13 mouse cellular contexts compared by ENCODE assay signal in the genomic region with DNA sequence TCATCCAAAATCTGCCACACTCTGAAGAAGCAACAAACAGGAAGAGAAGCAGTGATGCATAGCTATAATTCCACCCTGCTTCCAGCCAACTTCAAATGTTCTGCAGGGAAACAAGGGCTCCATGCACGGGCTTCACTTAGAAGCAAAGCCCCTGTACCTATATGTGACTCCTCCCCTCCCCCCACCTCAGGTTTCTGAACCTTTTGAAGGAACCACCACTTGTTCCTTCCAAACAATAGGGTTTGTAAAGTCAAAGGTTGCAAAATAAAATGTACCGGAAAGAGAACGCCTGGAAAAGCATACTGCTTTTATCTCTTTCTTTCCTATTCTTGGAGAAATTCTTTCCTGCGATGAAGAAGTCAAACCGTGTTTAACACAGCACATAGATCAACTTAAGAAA. TPM values are rescaled to one million over a fixed set of nuclear protein-coding genes. Genes with fewer than 3 reads are reported as not detected.
DNase-seq lines count a peak whose midpoint lies in the region; ATAC-seq lines count a peak whose summit lies in the region.
"Had no signal": no experiment of that assay in that cellular context is flagged by ENCODE, and none has a peak within 500 bp of the region (broad histone marks: within the 10 kb centered on the region; RNA-seq: fewer than 3 reads in every experiment).

No protein-coding gene starts in this region.

- H3K9ac ChIP-seq in heart, embryonic 15.5 days, result no peak overlapping the region
- H3K9ac ChIP-seq in forebrain, embryonic 16.5 days (replicated peaks; ENCODE audit: low read depth, low read length), result no peak overlapping the region
- H3K9ac ChIP-seq in midbrain, embryonic 11.5 days (ENCODE audit: low read length), result no peak overlapping the region

- no peaks in the 10 kb centered on the region; the same call in 1 of the 2 replicates for H3K27me3 ChIP-seq in heart, embryonic 15.5 days
- H3K27me3 ChIP-seq in embryonic facial prominence, embryonic 10.5 days (replicated peaks; ENCODE audit: low read depth, poor library complexity, severe bottlenecking), result no peaks in the 10 kb centered on the region
- H3K27me3 ChIP-seq in forebrain, embryonic 16.5 days (replicated peaks; ENCODE audit: control insufficient read depth, insufficient read depth, low read length), result no peaks in the 10 kb centered on the region; the same call in none of the 2 replicates
- no peaks in the 10 kb centered on the region for H3K27me3 ChIP-seq in midbrain, embryonic 11.5 days (ENCODE audit: control insufficient read depth, insufficient read depth, low read length)

- no peaks in the 10 kb centered on the region for H3K9me3 ChIP-seq in heart, embryonic 15.5 days (replicated peaks)
- H3K9me3 ChIP-seq in embryonic facial prominence, embryonic 10.5 days, result no peaks in the 10 kb centered on the region
- no peaks in the 10 kb centered on the region for H3K9me3 ChIP-seq in forebrain, embryonic 16.5 days (ENCODE audit: control insufficient read depth, low read length)
- H3K9me3 ChIP-seq in midbrain, embryonic 11.5 days (ENCODE audit: control insufficient read depth, low read length), result no peaks in the 10 kb centered on the region

- DNase-seq in heart, adult 11 months, result no peak
- DNase-seq in embryonic facial prominence, embryonic 10.5 days (ENCODE audit: low spot score), result no peak
- peak; percentile 85 for DNase-seq in midbrain, embryonic 11.5 days (ENCODE audit: low spot score, missing footprints)
- no peak for DNase-seq in layer of hippocampus, postnatal 14 days (ENCODE audit: low spot score in 2 of 2)
- DNase-seq: adrenal gland, postnatal 25 days; cerebellum, adult 9-10 months; lung, postnatal 36 days had no signal

- H3K4me3 ChIP-seq in heart, embryonic 15.5 days, result no peak overlapping the region
- H3K4me3 ChIP-seq in embryonic facial prominence, embryonic 10.5 days, result peak overlapping the region; percentile 27; the same call in 1 of the 2 replicates
- no peak overlapping the region for H3K4me3 ChIP-seq in forebrain, embryonic 16.5 days (replicated peaks; ENCODE audit: low read length)
- 0 out of 2 replicates have a peak overlapping the region, but pooled peaks have one; percentile 1 for H3K4me3 ChIP-seq in midbrain, embryonic 11.5 days (ENCODE audit: low read depth, low read length)
- H3K4me3 ChIP-seq: layer of hippocampus, adult 2 months had no signal

- no peaks in the 10 kb centered on the region for H3K36me3 ChIP-seq in heart, embryonic 15.5 days
- no peaks in the 10 kb centered on the region for H3K36me3 ChIP-seq in embryonic facial prominence, embryonic 10.5 days (replicated peaks)
- H3K36me3 ChIP-seq in forebrain, embryonic 16.5 days (ENCODE audit: control insufficient read depth, insufficient read depth), result no peaks in the 10 kb centered on the region
- H3K36me3 ChIP-seq in midbrain, embryonic 11.5 days (ENCODE audit: control insufficient read depth, insufficient read depth, low read length), result no peaks in the 10 kb centered on the region

- no peak overlapping the region for H3K27ac ChIP-seq in heart, embryonic 15.5 days
- no peak overlapping the region for H3K27ac ChIP-seq in embryonic facial prominence, embryonic 10.5 days (replicated peaks)
- H3K27ac ChIP-seq in forebrain, embryonic 16.5 days (ENCODE audit: low read length), result no peak overlapping the region
- H3K27ac ChIP-seq in midbrain, embryonic 11.5 days (ENCODE audit: low read depth, low read length), result no peak overlapping the region
- H3K27ac ChIP-seq: layer of hippocampus, adult 2 months had no signal

- peaks cover 2% of the 10 kb centered on the region; the same call in 1 of the 2 replicates for H3K4me1 ChIP-seq in heart, embryonic 15.5 days (replicated peaks)
- H3K4me1 ChIP-seq in embryonic facial prominence, embryonic 10.5 days, result peaks cover 46% of the 10 kb centered on the region
- peaks cover 18% of the 10 kb centered on the region for H3K4me1 ChIP-seq in forebrain, embryonic 16.5 days (replicated peaks; ENCODE audit: control insufficient read depth, insufficient read depth, low read length)
- H3K4me1 ChIP-seq in midbrain, embryonic 11.5 days (ENCODE audit: control insufficient read depth, insufficient read depth, low read length), result peaks cover 11% of the 10 kb centered on the region; the same call in 1 of the 2 replicates

- peak overlapping the region; percentile 41 for H3K4me2 ChIP-seq in heart, embryonic 15.5 days
- peak overlapping the region; percentile 8; the same call in 1 of the 2 replicates for H3K4me2 ChIP-seq in forebrain, embryonic 16.5 days (ENCODE audit: low read length)
- peak overlapping the region; percentile 24 for H3K4me2 ChIP-seq in midbrain, embryonic 11.5 days

- 17% methylated on average over 5 of the region's 5 CpGs for WGBS in heart, embryonic 15.5 days
- 5% methylated on average over 5 of the region's 5 CpGs for WGBS in embryonic facial prominence, embryonic 10.5 days
- WGBS in forebrain, embryonic 16.5 days, result 4% methylated on average over 5 of the region's 5 CpGs
- 4% methylated on average over 5 of the region's 5 CpGs for WGBS in midbrain, embryonic 11.5 days

- ATAC-seq in heart, embryonic 15.5 days (replicated peaks; ENCODE audit: insufficient number of reproducible peaks, insufficient read depth, low FRiP score, low read depth), result no peak
- no peak for ATAC-seq in forebrain, embryonic 16.5 days
- no peak for ATAC-seq in midbrain, embryonic 11.5 days (ENCODE audit: low FRiP score)
- ATAC-seq in erythroblast, adult 5-6 weeks (replicated peaks; ENCODE audit: low FRiP score, poor library complexity, severe bottlenecking), result no peak
- ATAC-seq in erythroid progenitor cell, adult 5-6 weeks (replicated peaks; ENCODE audit: low FRiP score, poor library complexity, severe bottlenecking), result no peak
- ATAC-seq: CD4-positive, CD25-positive, alpha-beta regulatory T cell, adult 4 months had no signal

RNA-seq across cellular contexts. Expression of a gene that starts 2.3 kb away (rescaled TPM):
- polyA plus RNA-seq in heart, embryonic 15.5 days (2015; fragmentation: Nextera tagmentation; extraction: Ambion mirVana), result 1.9 and 2.1 TPM in 2 replicates
- 9.4 and 9.7 TPM in 2 replicates for polyA plus RNA-seq in embryonic facial prominence, embryonic 10.5 days (2016; fragmentation: Nextera tagmentation; extraction: Ambion mirVana)
- 7.4 and 8.6 TPM in 2 replicates for polyA plus RNA-seq in forebrain, embryonic 16.5 days (2015; fragmentation: Nextera tagmentation; extraction: Ambion mirVana)
- polyA plus RNA-seq in midbrain, embryonic 11.5 days (2014; fragmentation: Nextera tagmentation; extraction: Ambion mirVana), result 24.0 and 24.2 TPM in 2 replicates
- 1 to 10 TPM; 5.4 to 6.1 TPM for total RNA-seq in layer of hippocampus, postnatal 14 days (2021)
- 8.8 and 10.2 TPM in 2 replicates for total RNA-seq in erythroblast, adult 5-6 weeks (2015; ENCODE audit: low replicate concordance)
- total RNA-seq in erythroblast, adult 5-6 weeks (2017; ENCODE audit: low replicate concordance), result 3.9 and 4.6 TPM in 2 replicates
- 3.6 and 4.2 TPM in 2 replicates for total RNA-seq in erythroid progenitor cell, adult 5-6 weeks (2015; ENCODE audit: low replicate concordance)
- total RNA-seq in erythroid progenitor cell, adult 5-6 weeks (2017; ENCODE audit: low replicate concordance), result 1.2 and 2.1 TPM in 2 replicates
- polyA plus RNA-seq: CD4-positive, CD25-positive, alpha-beta regulatory T cell, adult 4 months had no signal

Comparison
In these comparisons a context has a peak if more than half of its experiments do, and no peak if none do; other contexts are left out.
1. H3K4me3 ChIP-seq: peak in embryonic facial prominence, embryonic 10.5 days (single experiment) and midbrain, embryonic 11.5 days (single experiment); none in heart, embryonic 15.5 days (single experiment) and forebrain, embryonic 16.5 days (single experiment).
2. Peak in every context shown above with its lines, with median percentiles within 50 percentile points of each other: H3K4me2 ChIP-seq.